Mouse (Mus musculus) spleen, postnatal 14 days (tissue): ENCODE data around the gene Ccna2.
"Not testable (repeated sequence)": the region's sequence is repeated elsewhere in the genome, so short reads cannot be mapped to it uniquely, and the experiment has no call there.

Experiments
- DNase-seq, 2 experiments: peaks; one replicate each; pipeline ENCODE4 v3.0.0; 2021 to 2022; ENCODE audit warnings: low spot score in 2 of 2

Gene Ccna2

DNA sequence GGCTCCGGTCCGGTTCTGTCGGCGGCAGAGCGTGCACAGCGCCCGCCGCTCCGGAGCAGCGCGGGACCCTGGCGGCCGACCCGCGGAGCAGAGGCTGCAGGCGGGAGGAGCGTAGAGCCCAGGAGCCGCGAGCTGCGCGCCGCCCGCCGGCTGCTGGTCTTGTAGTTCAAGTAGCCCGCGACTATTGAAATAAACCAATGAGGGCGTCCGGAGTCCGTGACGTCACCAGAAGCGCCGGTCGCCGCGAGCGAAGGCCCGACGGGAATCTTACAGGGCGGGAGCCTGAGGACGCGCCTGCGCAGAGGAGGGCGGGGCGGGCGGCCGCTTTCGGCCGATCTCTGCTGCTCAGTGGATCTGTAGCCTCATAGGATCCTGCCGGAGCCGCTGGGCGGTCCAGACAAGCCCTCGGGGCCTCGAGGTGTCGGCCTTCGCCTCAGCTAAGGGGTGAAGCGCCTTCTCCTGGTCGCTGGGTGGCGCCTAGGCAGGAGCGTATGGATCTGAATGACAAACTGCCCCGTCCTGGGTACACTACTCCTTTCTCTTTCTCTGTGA, at the start of gene Ccna2:
Gene Ccna2, minus strand, starts transcription at position 324 of the 552 bp plus-strand sequence.
- peak; percentile 97 for DNase-seq

DNA sequence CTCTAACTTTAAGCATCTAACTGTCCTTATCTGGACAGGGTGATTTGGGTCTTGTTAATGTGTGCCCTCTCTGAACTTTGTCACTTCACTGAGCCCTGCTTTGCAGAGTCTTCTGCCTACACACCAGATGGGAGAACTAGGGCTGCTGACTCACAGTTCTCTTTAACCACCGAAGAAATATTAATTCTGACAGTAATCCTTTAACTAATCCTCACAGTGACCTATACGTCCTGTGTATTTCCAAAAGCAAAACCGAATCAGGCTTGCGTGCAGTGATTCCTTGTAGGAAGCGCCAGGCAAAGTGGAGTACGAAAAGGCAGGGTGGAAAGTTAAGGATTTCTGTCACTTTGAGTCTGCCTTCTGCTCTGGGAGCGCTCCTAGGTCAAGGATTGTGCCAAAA, 46.2 kb upstream of the Ccna2 start:
- DNase-seq = no peak

GRCm38 (mm10) chr3:36613908-36614255, 41.9 kb upstream of the Ccna2 start:
- no peak for DNase-seq

- DNase-seq = peak; percentile 54 to 67
Observed at GRCm38 (mm10) chr3:36613202-36613907, 41.4 kb upstream of the Ccna2 start, which contains the start of gene Bbs7. TSS of gene Bbs7 (minus strand) at chr3:36613477.

- DNase-seq = no peak
Observed at GRCm38 (mm10) chr3:36612687-36613086, 40.7 kb upstream of the Ccna2 start.

GRCm38 (mm10) chr3:36605894-36606783, 34.2 kb upstream of the Ccna2 start:
- no peak for DNase-seq

DNA sequence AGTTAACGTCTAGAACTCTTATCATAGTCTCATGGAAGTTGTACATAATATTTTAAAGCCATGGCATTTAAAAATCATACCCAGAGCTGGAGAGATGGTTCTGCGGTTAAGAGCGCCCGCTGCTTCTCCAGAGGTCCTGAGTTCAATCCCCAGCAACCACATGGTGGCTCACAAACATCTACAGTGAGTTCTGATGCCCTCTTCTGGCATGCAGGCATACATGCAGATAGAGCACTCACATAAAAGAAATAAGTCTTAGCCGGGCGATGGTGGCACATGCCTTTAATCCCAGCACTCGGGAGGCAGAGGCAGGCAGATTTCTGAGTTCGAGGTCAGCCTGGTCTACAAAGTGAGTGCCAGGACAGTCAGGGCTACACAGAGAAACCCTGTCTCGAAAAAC, 27.8 kb upstream of the Ccna2 start:
- not testable (repeated sequence) for DNase-seq

- DNase-seq = no peak
Observed at GRCm38 (mm10) chr3:36598811-36599210, 26.9 kb upstream of the Ccna2 start.

GRCm38 (mm10) chr3:36571361-36571826, 556 bp downstream of the Ccna2 start:
- no peak for DNase-seq

DNA sequence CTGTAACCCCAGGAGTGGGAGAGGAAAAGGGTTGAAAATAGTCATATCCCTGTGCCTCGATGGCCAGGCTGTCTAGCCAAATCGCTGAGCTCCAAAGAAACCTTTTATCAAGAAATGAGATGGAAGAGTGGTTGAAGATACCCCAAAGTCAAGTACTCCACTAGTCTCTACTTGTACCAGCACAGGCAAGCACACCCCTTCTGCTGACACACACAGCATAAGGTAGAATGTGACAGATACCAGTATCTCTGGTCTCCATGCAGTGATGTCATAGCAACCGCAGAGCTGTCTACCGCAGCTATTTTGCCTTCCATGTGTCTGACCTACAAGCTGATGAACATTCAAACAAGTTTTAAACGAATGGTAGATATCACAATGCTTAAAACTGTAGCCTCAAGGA, 2.1 kb downstream of the Ccna2 start:
- no peak for DNase-seq

GRCm38 (mm10) chr3:36563666-36564065, 8.3 kb downstream of the Ccna2 start:
- no peak for DNase-seq

GRCm38 (mm10) chr3:36559606-36560005, 12.3 kb downstream of the Ccna2 start:
- DNase-seq = no peak

DNA sequence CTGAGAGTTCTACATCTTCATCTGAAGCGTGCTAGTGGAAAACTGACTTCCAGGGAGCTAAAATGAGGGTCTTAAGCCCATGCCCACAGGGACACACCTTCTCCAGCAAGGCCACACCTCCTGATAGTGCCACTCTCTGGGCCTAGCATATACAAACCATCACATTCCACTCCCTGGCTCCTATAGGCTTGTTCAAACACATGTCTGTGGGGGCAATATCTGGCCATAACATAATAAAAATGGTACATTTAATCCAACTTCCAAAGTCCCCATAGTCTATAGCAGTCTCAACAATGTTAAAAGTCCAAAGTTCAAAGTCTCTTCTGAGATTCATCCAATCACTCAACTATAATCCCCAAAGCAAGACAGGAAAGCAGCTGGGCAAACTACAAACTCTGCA, 14.3 kb downstream of the Ccna2 start:
- no peak for DNase-seq

DNA sequence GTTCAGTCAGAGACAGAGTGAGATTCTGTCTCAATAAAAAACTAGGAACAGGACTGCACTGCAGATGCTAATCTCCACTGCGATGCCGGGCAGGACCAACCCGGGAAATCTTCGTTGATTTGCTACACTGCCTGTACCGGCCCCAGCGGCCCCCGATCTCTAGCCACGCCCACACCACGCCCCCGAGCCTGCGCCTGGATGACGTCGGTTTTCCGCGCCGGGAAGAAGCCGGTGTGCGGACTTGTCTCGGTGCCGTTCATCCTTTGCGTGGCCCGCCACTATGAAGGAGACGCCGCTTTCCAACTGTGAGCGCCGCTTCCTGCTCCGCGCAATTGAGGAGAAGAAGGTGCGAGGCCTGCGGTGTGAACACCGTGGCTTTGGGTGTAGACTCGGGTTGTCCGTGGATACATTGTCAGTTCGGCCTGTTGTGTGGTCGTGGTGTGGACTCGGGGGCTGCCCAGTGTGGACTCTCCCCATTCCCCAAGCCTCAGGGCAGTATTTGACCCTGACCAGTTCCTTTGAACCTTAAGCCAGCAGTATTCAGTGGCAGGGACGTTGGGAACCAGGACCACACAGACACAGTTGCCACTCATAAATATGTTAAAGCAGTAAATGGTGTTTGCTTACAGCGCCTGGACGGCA, 19.4 kb downstream of the Ccna2 start, which contains the start of gene Exosc9:
Gene Exosc9, plus strand, starts transcription at position 201 of the 642 bp plus-strand sequence.
- DNase-seq = peak; percentile 91 to 94

DNA sequence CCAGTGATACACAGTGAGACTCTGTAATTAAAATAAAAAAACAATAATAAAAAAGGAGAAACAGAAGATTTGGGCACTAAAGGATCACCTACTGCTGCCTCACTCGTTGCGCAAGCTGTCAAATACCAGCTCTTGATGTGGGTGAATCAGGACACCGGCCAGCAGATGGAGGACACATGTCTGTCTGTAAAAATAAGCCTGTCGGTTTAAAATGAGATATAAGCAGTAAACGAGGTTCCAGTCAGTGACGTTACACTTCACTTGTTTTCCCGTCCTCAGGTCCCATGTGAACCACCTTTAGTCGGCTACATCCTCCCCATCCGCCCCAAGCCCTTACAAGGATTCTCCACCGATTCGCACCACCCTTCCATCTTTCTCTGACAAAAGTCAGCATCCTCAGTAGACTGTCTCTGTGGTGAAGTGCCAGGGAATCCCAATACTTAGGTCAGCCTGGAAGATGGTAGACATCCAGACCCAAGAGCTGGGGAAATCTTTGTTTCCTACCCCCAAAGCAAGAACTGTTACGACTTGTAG, 20.0 kb downstream of the Ccna2 start:
- DNase-seq = no peak

DNA sequence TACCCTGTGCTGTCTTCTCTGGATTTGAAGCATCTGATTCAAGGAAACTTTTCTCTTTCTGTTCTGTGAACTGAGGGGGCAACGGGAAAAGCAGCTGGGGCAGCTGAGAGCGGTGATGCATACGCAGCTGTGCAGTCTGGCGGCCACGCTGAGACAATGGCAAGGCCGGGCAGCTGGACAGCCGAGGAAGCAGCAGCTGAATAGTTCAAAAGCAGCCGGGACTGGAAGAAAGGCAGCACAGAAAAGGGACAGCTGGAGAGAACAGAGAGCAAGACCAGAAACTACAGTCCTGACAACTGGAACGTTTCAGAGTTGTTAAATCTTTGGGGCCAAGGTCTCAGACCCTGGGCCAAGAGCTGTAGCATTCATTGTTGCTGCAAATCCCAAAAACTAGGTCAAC, 20.6 kb downstream of the Ccna2 start:
- no peak for DNase-seq

DNA sequence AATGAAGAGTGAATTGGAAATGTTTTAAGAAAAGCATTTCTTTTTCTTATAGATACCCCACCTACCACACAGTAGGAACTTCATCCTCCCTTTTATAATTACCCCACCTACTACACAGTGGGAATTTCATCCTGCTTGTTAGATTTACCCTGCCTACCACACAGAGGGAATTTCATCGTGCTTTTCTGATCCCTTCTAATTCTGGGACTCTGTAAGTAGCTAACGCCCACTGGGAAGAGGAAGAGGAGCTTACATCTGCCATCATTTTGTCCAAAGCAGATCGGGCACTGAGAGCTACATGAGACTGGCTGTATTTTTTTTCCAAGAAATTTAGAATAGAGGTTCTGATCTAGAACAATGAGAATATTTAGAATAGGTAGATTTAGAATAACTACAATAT, 27.0 kb downstream of the Ccna2 start:
- DNase-seq = no peak

- no peak for DNase-seq
Observed at GRCm38 (mm10) chr3:36541399-36541798, 30.6 kb downstream of the Ccna2 start.

DNA sequence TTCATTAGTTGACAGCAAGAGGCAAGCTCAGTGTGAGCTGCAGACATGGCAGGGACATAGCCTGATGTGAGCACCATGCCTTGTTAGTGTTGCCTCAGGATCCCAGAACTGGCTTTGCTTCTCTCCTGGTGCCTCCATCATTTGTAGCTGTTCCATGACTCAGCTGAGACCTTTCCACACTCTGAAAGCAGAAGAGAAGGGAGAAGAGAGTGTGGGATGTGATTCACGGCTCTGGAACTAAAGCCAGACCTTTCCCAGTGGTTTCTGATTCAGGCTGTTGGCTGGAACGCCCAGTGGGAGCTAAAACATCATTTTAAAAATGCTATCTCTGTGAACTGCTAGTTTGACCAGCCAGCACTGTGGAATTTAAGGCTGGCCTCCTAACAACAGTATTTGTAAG, 31.2 kb downstream of the Ccna2 start:
- no peak for DNase-seq

GRCm38 (mm10) chr3:36537701-36538470, 34.1 kb downstream of the Ccna2 start:
- DNase-seq = no peak

DNA sequence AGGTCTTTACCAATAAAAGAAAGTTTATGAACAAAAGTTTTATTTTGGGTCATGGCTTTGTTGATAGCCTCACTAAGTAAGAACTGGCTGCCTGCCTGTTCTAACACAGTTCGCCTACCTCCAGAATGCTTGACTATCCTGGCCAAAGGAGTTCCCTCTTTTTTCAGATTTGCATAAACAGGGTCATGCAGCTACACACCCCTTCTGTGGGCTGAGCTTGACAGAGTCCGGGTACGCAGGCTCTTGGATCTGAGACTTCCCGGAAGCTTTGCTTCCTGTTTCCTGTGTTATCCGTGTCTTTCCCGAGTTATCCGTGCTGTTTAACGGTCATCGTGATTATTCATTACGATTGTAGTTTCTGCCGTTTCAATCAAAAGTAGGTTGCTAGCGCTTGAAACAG, 35.9 kb downstream of the Ccna2 start:
- DNase-seq = no peak
